Mouse (Mus musculus): ENCODE measurements around the gene Zbtb17.

The Zbtb17 gene

DNA sequence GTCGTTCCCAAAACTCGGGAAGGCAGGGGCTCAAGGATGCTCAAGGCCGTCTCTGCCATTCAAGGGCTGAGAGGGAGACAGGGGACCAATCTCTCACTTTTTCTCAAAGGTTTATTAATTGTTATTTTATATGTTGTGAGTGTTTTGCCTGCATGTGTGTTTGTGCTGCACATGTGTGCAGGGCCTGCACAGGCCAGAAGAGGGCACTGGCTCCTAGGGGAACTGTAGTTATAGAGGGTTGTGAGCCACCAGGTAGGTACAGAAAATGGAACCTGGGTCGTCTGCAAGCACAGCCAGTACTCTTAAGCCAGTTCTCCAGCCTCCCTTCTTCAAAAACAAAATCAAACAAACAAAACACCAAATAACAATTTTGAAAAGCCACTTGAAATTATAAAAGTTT is 44.2 kb downstream of the Zbtb17 start:
- DNase-seq (ENCODE audit: low read depth, low spot score): peak; percentile 35

DNA sequence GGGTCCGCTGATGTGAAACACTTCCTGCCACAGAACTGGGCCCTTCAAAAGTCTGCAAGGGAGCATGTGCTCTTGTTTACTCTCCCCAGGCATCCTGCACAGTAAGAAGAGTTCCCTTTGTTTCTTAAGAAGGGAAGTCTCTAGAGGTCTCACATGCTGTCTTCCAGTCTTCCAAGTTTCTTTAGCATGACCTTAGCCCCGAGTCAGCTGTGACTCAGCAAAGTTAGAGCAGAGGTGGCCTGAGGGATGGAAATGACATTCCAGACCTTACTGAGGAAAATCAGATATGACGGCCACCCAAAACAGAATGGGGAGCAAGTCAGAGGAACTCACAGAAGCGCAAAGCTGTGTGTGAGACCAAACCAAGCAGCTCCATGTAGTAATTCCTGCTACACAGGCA is 56.2 kb downstream of the Zbtb17 start:
- DNase-seq (ENCODE audit: low read depth, low spot score): peak; percentile 71

GRCm38 (mm10) chr4:141501058-141501457 is 56.6 kb downstream of the Zbtb17 start:
- DNase-seq (ENCODE audit: low read depth, low spot score): no peak

DNA sequence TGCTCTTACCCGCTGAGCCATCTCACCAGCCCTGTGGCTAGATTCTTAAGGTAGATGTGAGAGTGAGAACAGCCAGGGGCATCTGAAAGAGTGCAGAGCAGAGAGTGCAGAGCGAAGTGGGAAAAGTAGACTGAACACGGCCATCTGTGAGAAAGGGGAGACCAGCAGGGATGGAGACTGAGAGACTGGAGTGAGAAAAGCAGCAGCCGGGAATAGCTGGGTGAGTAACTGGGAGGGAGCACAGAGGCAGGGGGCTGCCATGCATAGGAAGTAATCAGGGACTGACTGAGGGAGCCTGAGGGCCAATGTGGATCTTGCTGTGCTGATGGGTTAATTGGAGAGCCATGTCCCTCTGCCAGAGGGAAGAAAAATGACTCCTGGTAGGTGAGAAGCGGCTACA is 58.3 kb downstream of the Zbtb17 start:
- DNase-seq (ENCODE audit: low read depth, low spot score): no peak

- DNase-seq (ENCODE audit: low read depth, low spot score): peak; percentile 35
These were observed 60.0 kb downstream of the Zbtb17 start for GRCm38 (mm10) chr4:141504471-141504870.

- no peak for DNase-seq (ENCODE audit: low read depth, low spot score)
These were observed 61.4 kb downstream of the Zbtb17 start for GRCm38 (mm10) chr4:141505810-141506209.

- peak; percentile 47 for DNase-seq (ENCODE audit: low read depth, low spot score)
These were observed 61.9 kb downstream of the Zbtb17 start for GRCm38 (mm10) chr4:141506352-141506751.

- DNase-seq (ENCODE audit: low read depth, low spot score): peak; percentile 44
These were observed 62.4 kb downstream of the Zbtb17 start for GRCm38 (mm10) chr4:141506893-141507292.

DNA sequence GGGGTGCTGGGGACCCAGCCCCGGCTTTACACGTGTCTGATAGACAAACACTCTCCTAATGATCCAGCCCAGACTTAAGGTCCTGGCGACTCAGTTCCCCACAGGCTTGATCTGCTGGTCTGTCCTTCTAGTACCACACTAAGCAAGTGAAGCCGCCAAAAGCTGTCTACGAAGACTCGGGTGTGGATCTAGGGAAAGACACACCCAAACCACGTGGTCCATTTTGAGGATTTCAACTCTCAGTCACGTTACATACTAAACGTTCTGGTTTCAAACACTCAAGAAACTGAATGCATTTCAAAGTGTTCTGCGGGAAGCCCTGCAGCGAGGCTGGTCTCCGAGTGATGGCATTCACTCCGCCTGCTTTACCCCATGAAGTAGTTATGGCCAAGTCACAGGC is 66.0 kb downstream of the Zbtb17 start:
- no peak for DNase-seq (ENCODE audit: low read depth, low spot score)

DNA sequence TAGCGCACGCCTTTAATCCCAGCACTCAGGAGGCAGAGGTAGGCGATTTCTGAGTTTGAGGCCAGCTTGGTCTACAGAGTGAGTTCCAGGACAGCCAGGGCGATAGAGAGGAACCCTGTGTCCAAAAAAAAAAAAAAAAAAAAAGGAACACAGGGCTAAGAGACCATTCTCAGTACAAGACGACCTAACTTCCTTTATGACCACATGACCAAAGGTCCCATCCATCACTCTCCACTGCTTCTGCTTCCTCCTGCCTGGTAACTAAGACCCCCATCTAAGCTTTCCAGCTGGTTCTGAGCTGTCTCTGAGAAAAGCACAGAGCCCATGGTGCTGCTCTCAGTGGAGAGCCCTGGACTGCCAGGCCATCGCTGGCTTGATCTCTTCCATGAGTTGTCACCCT is 67.7 kb downstream of the Zbtb17 start:
- no peak for DNase-seq (ENCODE audit: low read depth, low spot score)

- DNase-seq (ENCODE audit: low read depth, low spot score): no peak
These were observed 69.8 kb downstream of the Zbtb17 start for GRCm38 (mm10) chr4:141514179-141514641.
